Mouse (Mus musculus): ENCODE data around the gene Zfp689.
"Not testable (repeated sequence)": the region's sequence is repeated elsewhere in the genome, so short reads cannot be mapped to it uniquely, and the experiment has no call there.

The Zfp689 gene

GRCm38 (mm10) chr7:127404101-127404500 lies 44.9 kb downstream of the Zfp689 start:
- not testable (repeated sequence) for DNase-seq (ENCODE audit: low read depth)

DNA sequence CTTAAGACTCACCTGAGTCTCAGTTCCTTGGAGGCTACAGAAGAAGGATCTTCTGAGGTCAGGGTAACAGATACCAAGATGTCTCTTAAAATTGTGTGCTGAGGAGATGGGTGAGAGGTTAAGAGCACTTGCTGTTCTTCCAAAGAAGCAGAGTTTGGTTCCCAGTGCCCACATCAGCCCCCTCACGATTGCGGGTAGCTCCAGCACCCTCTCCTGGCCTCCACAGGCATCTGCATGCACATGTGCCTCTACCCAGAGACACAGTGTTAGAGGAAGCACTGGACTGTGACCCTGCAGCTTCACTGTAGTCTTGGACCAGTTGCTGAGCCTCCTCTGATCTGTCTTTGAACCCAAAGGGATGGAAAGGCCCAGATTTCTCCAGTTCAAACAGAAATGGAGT lies 46.0 kb downstream of the Zfp689 start:
- no peak for DNase-seq (ENCODE audit: low read depth)

DNA sequence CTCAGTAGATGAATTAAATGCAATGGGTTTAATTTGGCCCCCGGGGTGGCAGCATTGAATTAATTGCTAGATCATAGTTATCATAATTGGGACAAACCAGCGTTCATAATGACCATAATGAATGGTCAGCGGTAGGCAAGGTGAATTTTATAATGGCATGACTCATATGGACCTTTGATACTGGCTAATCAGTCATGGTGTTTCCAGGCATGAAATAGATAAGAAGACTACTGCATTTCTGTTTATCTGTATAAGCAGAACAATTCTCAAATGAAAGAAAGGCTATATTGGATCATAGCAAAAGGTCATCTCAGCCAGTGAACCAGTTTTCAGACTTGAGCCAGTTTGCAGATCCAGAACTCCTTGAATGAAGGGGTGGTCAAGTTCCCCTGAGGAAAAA lies 48.6 kb downstream of the Zfp689 start:
- no peak for DNase-seq (ENCODE audit: low read depth)

DNA sequence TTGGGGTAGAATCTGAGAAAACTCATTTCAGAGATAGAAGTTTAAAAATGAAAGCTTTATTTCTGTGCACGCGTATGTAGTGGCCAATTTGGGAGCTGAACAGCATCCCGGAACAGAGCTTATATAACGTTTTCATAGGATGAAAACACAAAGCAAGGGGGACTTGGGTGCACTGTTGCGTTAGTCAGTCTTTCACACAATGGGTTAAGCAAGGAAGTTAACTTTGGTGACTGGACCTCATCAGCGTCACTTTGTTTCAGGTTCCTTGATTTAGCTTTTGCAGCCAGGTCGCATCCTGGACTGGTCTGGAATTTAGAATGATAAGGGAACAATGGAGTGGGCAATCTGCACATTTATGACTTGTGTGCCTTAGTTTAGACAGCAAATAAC lies 55.0 kb downstream of the Zfp689 start:
- no peak for DNase-seq (ENCODE audit: low read depth)

DNA sequence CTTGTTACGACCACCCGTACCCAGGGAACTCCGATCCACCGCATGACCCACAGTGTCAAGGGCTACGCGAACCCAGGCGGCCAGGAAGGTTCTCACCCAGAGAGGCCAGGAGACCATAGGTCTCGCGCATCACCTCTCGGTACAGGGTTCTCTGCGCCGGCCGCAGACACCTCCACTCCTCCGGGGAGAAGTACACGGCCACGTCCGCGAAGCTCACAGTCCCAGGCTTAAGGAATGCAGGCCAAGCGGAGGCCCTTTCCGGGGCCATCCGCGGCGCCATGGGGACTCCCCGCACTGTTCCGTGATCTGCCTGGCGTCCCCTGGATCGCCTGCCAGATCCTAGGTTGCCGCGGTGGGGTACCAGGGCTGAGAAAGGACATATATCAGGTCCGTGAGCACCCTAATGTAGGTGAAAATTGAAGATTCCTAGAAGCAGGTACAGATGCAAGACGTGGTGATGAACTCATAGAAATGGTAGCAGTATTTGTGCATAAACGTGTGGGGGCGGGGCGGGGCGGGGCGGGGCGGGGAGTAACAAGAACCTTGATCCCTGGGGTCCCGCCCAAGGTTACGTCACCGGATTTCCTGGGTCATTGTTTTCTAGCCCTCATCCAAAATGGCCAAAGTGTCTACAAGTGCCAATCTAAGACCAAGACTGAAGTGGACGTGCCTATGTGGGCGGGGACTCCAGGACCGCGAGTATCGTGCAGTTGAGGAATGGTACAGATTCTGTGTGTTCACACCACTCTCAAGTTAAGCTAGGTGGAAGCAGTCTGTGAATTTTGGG lies 55.6 kb downstream of the Zfp689 start, which contains the start of gene E430018J23Rik:
E430018J23Rik (minus strand) TSS at position 473 of the 787 bp plus-strand sequence.
- peak; percentile 98 for DNase-seq (ENCODE audit: low read depth)

- DNase-seq (ENCODE audit: low read depth), result no peak
These were observed 56.6 kb downstream of the Zfp689 start for GRCm38 (mm10) chr7:127392251-127392824.
